Mouse (Mus musculus) heart, adult 18-20 months (tissue): ENCODE results near the gene Ctsl. TPM values are rescaled to one million over a fixed set of nuclear protein-coding genes. Genes with fewer than 3 reads are reported as not detected.

Experiments used
- DNase-seq, 2 experiments: peaks; one replicate each; pipeline ENCODE4 v3.0.0; 2021 to 2022; ENCODE audit warnings: mixed read lengths in 1 of 2
- long read RNA-seq, 2 experiments: library from polyadenylated mRNA; stranded (forward); transcript quantifications; one replicate each; pipeline ENCODE4 v2.0.0; 2021
- total RNA-seq, 2 experiments: library from RNA; stranded (reverse); gene quantifications; 2 replicates each; pipeline ENCODE4 v1.2.3; 2021

Gene Ctsl
- total RNA-seq: 100 to 1,000 TPM; 218 to 254 TPM
- long read RNA-seq, experiment 1, transcript Ctsl-201 (8 exons, 1,971 nt): major isoform, 88 of 108 reads
- long read RNA-seq, experiment 1, partial matches to known transcripts: 19 of 108 reads
- long read RNA-seq, experiment 1, other reads (novel, unspliced or antisense): 1 of 108 reads
- long read RNA-seq, experiment 2, transcript Ctsl-201 (8 exons, 1,971 nt): major isoform, 69 of 81 reads
- long read RNA-seq, experiment 2, partial matches to known transcripts: 12 of 81 reads
- long read RNA-seq, experiment 2, other reads (novel, unspliced or antisense): 0 of 81 reads

- peak; percentile 96 to 97 for DNase-seq
These were observed at the start of gene Ctsl for GRCm38 (mm10) chr13:64370173-64370940. Ctsl (minus strand) TSS chr13:64370890.

GRCm38 (mm10) chr13:64416955-64417601 is 46.4 kb upstream of the Ctsl start:
- peak; percentile 51 to 70 for DNase-seq

GRCm38 (mm10) chr13:64415659-64416058 is 45.0 kb upstream of the Ctsl start:
- DNase-seq: no peak

GRCm38 (mm10) chr13:64412752-64413257 is 42.1 kb upstream of the Ctsl start:
- no peak for DNase-seq

- DNase-seq: no peak
These were observed 40.6 kb upstream of the Ctsl start for GRCm38 (mm10) chr13:64411282-64411681.

- no peak for DNase-seq
These were observed 39.9 kb upstream of the Ctsl start for GRCm38 (mm10) chr13:64410604-64411003.

- no peak for DNase-seq
These were observed 37.3 kb upstream of the Ctsl start for GRCm38 (mm10) chr13:64407992-64408391.

GRCm38 (mm10) chr13:64405550-64405949 is 34.9 kb upstream of the Ctsl start:
- DNase-seq: no peak

GRCm38 (mm10) chr13:64403519-64403918 is 32.8 kb upstream of the Ctsl start:
- DNase-seq: peak in 1 of 2 experiments; percentile 25

- DNase-seq: no peak
These were observed 32.3 kb upstream of the Ctsl start for GRCm38 (mm10) chr13:64402951-64403460.

GRCm38 (mm10) chr13:64402504-64402949 is 31.8 kb upstream of the Ctsl start:
- DNase-seq: no peak

GRCm38 (mm10) chr13:64402006-64402405 is 31.3 kb upstream of the Ctsl start:
- DNase-seq: peak; percentile 50 to 64

- peak; percentile 79 to 88 for DNase-seq
These were observed 30.2 kb upstream of the Ctsl start for GRCm38 (mm10) chr13:64400801-64401361.

GRCm38 (mm10) chr13:64399906-64400305 is 29.2 kb upstream of the Ctsl start:
- DNase-seq: peak in 1 of 2 experiments; percentile 13

- peak; percentile 20 to 29 for DNase-seq
These were observed 27.4 kb upstream of the Ctsl start for GRCm38 (mm10) chr13:64398065-64398464.

GRCm38 (mm10) chr13:64396979-64397378 is 26.3 kb upstream of the Ctsl start:
- DNase-seq: peak in 1 of 2 experiments; percentile 33

GRCm38 (mm10) chr13:64388415-64388814 is 17.7 kb upstream of the Ctsl start:
- DNase-seq: no peak

GRCm38 (mm10) chr13:64386048-64386447 is 15.4 kb upstream of the Ctsl start:
- no peak for DNase-seq

- DNase-seq: no peak
These were observed 14.2 kb upstream of the Ctsl start for GRCm38 (mm10) chr13:64384937-64385336.

GRCm38 (mm10) chr13:64380251-64380650 is 9.6 kb upstream of the Ctsl start:
- no peak for DNase-seq

GRCm38 (mm10) chr13:64378601-64379000 is 7.9 kb upstream of the Ctsl start:
- DNase-seq: no peak

- DNase-seq: no peak
These were observed 5.8 kb upstream of the Ctsl start for GRCm38 (mm10) chr13:64376472-64376871.
